Mouse (Mus musculus): ENCODE measurements around the gene Zfp292. TPM values are rescaled to one million over a fixed set of nuclear protein-coding genes. Genes with fewer than 3 reads are reported as not detected.

The Zfp292 gene
- polyA plus RNA-seq, 1 experiment from 2014 or later = 14.8 TPM

DNA sequence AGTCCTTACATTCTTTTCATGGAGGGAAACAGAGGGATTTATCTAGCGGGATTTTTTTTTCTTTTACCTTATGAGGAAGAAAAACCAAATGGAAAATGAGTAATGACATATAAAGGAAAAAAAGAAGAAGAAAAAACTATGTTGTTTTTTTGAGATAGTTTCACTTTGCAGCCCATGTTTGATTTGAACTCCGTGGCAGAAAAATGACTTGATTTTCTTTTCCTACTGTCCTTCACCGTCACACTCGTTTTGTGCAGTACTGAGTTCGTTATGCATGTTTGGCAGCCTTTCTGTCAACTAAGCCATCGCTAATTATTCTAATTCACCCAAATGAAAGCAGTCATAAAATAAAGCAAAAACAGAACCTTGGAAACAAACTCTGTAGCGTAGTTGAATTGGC is 4.5 kb upstream of the Zfp292 start:
- WGBS = 18% methylated on average over 7 of the region's 7 CpGs
- peak overlapping the region; percentile 92 for H3K9ac ChIP-seq (ENCODE audit: low read length)
- peak overlapping the region; percentile 76 for H3K4me3 ChIP-seq (replicated peaks; ENCODE audit: low read length)
- H3K4me1 ChIP-seq (ENCODE audit: control insufficient read depth, insufficient read depth, low read length) = peaks cover 11% of the 10 kb centered on the region
- peaks cover 13% of the 10 kb centered on the region; the same call in 1 of the 2 replicates for H3K27me3 ChIP-seq (ENCODE audit: control insufficient read depth, insufficient read depth, low read length)
- no peaks in the 10 kb centered on the region for H3K9me3 ChIP-seq (replicated peaks; ENCODE audit: control insufficient read depth, low read length)
- no peak for ATAC-seq (ENCODE audit: insufficient read depth, low FRiP score)
- H3K36me3 ChIP-seq (ENCODE audit: control insufficient read depth, insufficient read depth, low read length) = no peaks in the 10 kb centered on the region
- H3K27ac ChIP-seq (ENCODE audit: low read length) = peak overlapping the region; percentile 97
- H3K4me2 ChIP-seq (ENCODE audit: low read depth, low read length) = peak overlapping the region; percentile 81

DNA sequence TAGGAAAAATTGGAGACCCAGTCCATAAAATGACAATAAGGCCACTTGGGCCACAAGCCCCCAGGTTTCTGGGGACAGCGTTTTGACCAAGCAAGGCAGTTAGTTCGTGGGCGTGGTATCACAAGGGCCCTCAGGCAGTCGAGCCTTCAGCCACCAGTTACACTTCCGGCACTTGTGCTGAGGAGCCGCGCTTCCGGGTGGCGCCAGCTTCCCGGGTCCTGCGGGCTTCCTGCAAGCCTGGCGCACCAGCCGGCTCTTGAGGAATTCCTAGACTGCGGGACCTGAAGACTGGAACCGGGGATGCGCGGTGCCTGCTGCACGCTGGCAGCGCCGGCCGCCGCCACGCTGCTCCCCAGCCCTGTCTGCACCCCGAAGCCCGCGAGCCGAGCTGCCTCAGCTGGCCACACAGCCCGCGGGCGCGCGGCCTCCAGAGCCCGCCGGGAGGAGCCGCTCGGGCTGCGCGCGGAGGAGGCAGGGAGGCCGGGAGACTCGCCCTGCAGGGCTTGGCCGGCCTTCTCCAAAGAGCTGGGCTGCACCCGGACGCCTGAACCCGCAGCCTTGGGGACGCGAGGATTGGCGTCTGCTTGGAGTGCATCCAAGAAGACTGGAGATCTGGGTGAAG is 3.8 kb upstream of the Zfp292 start:
- H3K9me3 ChIP-seq (replicated peaks; ENCODE audit: control insufficient read depth, low read length) = no peaks in the 10 kb centered on the region
- H3K36me3 ChIP-seq (ENCODE audit: control insufficient read depth, insufficient read depth, low read length) = no peaks in the 10 kb centered on the region
- peaks cover 13% of the 10 kb centered on the region; the same call in 1 of the 2 replicates for H3K27me3 ChIP-seq (ENCODE audit: control insufficient read depth, insufficient read depth, low read length)
- H3K27ac ChIP-seq (ENCODE audit: low read length) = peak overlapping the region; percentile 97
- H3K4me1 ChIP-seq (ENCODE audit: control insufficient read depth, insufficient read depth, low read length) = peaks cover 11% of the 10 kb centered on the region
- peak overlapping the region; percentile 92 for H3K9ac ChIP-seq (ENCODE audit: low read length)
- H3K4me2 ChIP-seq (ENCODE audit: low read depth, low read length) = peak overlapping the region; percentile 81
- H3K4me3 ChIP-seq (replicated peaks; ENCODE audit: low read length) = peak overlapping the region; percentile 76
- WGBS = under 1% methylated on average over 48 of the region's 48 CpGs
- peak; percentile 81 for ATAC-seq (ENCODE audit: insufficient read depth, low FRiP score)

DNA sequence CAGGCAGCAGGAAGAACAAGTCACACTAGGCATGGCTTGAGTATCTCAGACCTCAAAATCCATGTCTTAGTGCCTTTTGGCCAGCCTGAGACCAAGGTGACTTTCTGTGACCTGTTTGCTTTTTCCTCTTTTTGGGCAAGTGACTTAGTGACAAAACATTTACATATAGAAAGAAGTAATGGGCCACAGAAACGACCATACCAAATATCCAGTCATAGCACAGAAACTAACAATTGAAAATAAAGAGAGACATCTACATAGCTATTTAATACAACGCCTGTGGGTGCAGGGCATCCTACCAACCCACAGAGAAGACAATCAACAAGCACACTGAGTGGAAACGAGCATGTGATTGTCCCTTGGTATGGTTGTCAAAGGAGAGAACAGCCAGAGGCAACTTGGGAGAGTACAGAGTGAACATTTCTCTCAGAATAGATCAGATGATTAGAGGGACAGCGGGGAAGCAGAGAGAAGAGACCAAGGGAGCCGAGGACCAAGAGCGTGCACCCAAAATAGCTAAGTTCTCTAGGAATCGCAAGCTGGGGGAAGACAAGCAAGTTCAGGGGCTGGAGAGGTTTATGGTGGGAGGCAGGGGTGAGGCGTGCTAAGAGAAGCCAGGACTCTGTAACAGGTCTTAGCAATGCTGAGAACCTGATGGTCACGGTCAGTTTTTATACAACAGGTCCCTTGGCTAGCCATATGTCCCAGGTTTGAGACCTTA is 3.0 kb upstream of the Zfp292 start:
- Histone ChIP-seq H3K9me3 (replicated peaks; ENCODE audit: control insufficient read depth, low read length) (no peaks in the 10 kb centered on the region), H3K4me2 (ENCODE audit: low read depth, low read length) (peak overlapping the region; percentile 81), H3K4me1 (ENCODE audit: control insufficient read depth, insufficient read depth, low read length) (peaks cover 15% of the 10 kb centered on the region), H3K9ac (ENCODE audit: low read length) (peak overlapping the region; percentile 92; the same call in 1 of the 2 replicates), H3K27ac (ENCODE audit: low read length) (peak overlapping the region; percentile 97; the same call in 1 of the 2 replicates), H3K4me3 (replicated peaks; ENCODE audit: low read length) (peak overlapping the region; percentile 76), H3K36me3 (ENCODE audit: control insufficient read depth, insufficient read depth, low read length) (no peaks in the 10 kb centered on the region), H3K27me3 (ENCODE audit: control insufficient read depth, insufficient read depth, low read length) (peaks cover 7% of the 10 kb centered on the region; the same call in 1 of the 2 replicates)
- no peak for ATAC-seq (ENCODE audit: insufficient read depth, low FRiP score)
- WGBS = 60% methylated on average over 9 of the region's 9 CpGs

DNA sequence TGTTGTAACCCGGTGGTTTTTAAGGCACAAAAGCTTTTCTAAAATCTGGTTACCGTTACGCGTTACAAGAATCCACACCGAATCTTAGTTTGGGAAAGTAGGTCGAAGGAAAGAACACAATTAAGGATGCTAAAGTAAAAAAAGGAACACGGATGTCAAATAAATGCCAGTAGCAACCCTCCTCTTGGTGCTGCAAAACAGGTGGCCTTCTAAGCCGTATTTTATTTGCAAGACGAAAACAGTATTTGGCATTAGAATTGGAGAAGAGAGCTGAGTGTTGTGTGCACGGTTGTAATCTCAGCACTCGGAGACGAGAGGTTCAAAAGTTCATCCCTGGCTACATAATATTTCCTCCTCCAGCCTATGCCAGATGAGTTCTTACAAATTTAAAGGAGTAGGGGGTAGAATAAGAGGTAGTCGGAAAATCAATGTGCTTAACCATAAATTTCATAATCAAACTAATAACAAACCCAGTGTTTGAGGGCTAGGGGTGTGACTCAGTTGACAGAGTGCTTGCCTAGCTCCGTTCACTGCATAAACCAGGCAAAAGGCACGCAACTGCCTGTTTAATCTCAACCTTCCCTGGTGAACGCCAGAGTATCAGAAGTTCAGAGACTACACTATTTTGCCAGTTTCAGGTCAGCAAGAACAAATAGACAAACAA is 738 bp upstream of the Zfp292 start:
- 13% methylated on average over 16 of the region's 16 CpGs for WGBS
- ATAC-seq (ENCODE audit: insufficient read depth, low FRiP score) = no peak
- Histone ChIP-seq H3K36me3 (ENCODE audit: control insufficient read depth, insufficient read depth, low read length) (no peaks in the 10 kb centered on the region), H3K9ac (ENCODE audit: low read length) (peak overlapping the region; percentile 92), H3K4me2 (ENCODE audit: low read depth, low read length) (peak overlapping the region; percentile 76), H3K4me1 (ENCODE audit: control insufficient read depth, insufficient read depth, low read length) (peaks cover 15% of the 10 kb centered on the region), H3K27ac (ENCODE audit: low read length) (peak overlapping the region; percentile 95), H3K27me3 (ENCODE audit: control insufficient read depth, insufficient read depth, low read length) (no peaks in the 10 kb centered on the region), H3K4me3 (replicated peaks; ENCODE audit: low read length) (peak overlapping the region; percentile 67), H3K9me3 (replicated peaks; ENCODE audit: control insufficient read depth, low read length) (no peaks in the 10 kb centered on the region)

DNA sequence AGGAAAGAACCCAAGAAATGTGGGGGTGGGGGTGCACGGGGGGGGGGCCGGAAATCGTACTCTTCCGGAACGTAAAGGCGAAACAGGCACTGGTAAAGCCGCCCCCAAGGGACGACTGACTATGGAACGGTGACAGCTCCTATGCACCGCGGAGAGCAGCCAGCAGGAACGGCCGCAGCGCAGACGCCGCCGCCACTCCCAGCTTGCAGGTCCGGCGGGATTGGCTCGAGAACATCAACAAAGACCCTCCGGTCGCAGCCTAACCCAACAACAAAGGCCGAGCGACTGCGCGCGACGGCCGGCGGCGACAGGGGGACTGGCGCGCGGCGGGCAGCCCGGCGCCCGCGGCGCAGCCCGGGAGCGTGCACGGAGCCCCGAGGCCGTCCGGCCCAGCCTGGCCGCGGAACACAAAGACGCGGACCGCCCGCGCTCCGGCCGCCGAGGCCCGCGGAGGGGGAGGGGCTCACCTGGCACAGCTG is 430 bp downstream of the Zfp292 start:
- WGBS = under 1% methylated on average over 57 of the region's 58 CpGs
- H3K36me3 ChIP-seq (ENCODE audit: control insufficient read depth, insufficient read depth, low read length) = no peaks in the 10 kb centered on the region
- no peaks in the 10 kb centered on the region for H3K27me3 ChIP-seq (ENCODE audit: control insufficient read depth, insufficient read depth, low read length)
- H3K4me3 ChIP-seq (replicated peaks; ENCODE audit: low read length) = peak overlapping the region; percentile 67
- H3K9me3 ChIP-seq (replicated peaks; ENCODE audit: control insufficient read depth, low read length) = no peaks in the 10 kb centered on the region
- peak overlapping the region; percentile 92 for H3K9ac ChIP-seq (ENCODE audit: low read length)
- peak overlapping the region; percentile 76 for H3K4me2 ChIP-seq (ENCODE audit: low read depth, low read length)
- ATAC-seq (ENCODE audit: insufficient read depth, low FRiP score) = peak; percentile 52
- peaks cover 15% of the 10 kb centered on the region for H3K4me1 ChIP-seq (ENCODE audit: control insufficient read depth, insufficient read depth, low read length)
- peak overlapping the region; percentile 95 for H3K27ac ChIP-seq (ENCODE audit: low read length)

GRCm38 (mm10) chr4:34881851-34882250 is 909 bp downstream of the Zfp292 start:
- peak overlapping the region; percentile 92 for H3K9ac ChIP-seq (ENCODE audit: low read length)

GRCm38 (mm10) chr4:34880921-34881650 is 1.7 kb downstream of the Zfp292 start:
- WGBS = 82% methylated on average over 10 of the region's 10 CpGs

More at GRCm38 (mm10) chr4:34881851-34882250, 909 bp downstream of the Zfp292 start:
- H3K4me3 ChIP-seq (replicated peaks; ENCODE audit: low read length) = peak overlapping the region; percentile 67
- H3K4me1 ChIP-seq (ENCODE audit: control insufficient read depth, insufficient read depth, low read length) = peaks cover 15% of the 10 kb centered on the region
- no peaks in the 10 kb centered on the region for H3K9me3 ChIP-seq (replicated peaks; ENCODE audit: control insufficient read depth, low read length)
- 6% methylated on average over 4 of the region's 4 CpGs for WGBS
- peak overlapping the region; percentile 95 for H3K27ac ChIP-seq (ENCODE audit: low read length)
- no peak for ATAC-seq (ENCODE audit: insufficient read depth, low FRiP score)
- no peaks in the 10 kb centered on the region for H3K27me3 ChIP-seq (ENCODE audit: control insufficient read depth, insufficient read depth, low read length)
- no peaks in the 10 kb centered on the region for H3K36me3 ChIP-seq (ENCODE audit: control insufficient read depth, insufficient read depth, low read length)
- peak overlapping the region; percentile 76 for H3K4me2 ChIP-seq (ENCODE audit: low read depth, low read length)

GRCm38 (mm10) chr4:34874234-34874633 is 8.5 kb downstream of the Zfp292 start:
- no peak overlapping the region for H3K4me3 ChIP-seq (replicated peaks; ENCODE audit: low read length)
- H3K9me3 ChIP-seq (replicated peaks; ENCODE audit: control insufficient read depth, low read length) = no peaks in the 10 kb centered on the region
- H3K27ac ChIP-seq (ENCODE audit: low read length) = no peak overlapping the region
- no peak overlapping the region for H3K4me2 ChIP-seq (ENCODE audit: low read depth, low read length)
- H3K36me3 ChIP-seq (ENCODE audit: control insufficient read depth, insufficient read depth, low read length) = no peaks in the 10 kb centered on the region
- ATAC-seq (ENCODE audit: insufficient read depth, low FRiP score) = no peak
- H3K9ac ChIP-seq (ENCODE audit: low read length) = no peak overlapping the region
- H3K4me1 ChIP-seq (ENCODE audit: control insufficient read depth, insufficient read depth, low read length) = peaks cover 10% of the 10 kb centered on the region; the same call in 1 of the 2 replicates
- H3K27me3 ChIP-seq (ENCODE audit: control insufficient read depth, insufficient read depth, low read length) = no peaks in the 10 kb centered on the region
- WGBS = 57% methylated on average over 1 of the region's 1 CpGs

More at GRCm38 (mm10) chr4:34880921-34881650, 1.7 kb downstream of the Zfp292 start:
- ATAC-seq (ENCODE audit: insufficient read depth, low FRiP score) = no peak
- Histone ChIP-seq H3K9me3 (replicated peaks; ENCODE audit: control insufficient read depth, low read length) (no peaks in the 10 kb centered on the region), H3K4me1 (ENCODE audit: control insufficient read depth, insufficient read depth, low read length) (peaks cover 14% of the 10 kb centered on the region), H3K36me3 (ENCODE audit: control insufficient read depth, insufficient read depth, low read length) (no peaks in the 10 kb centered on the region), H3K4me2 (ENCODE audit: low read depth, low read length) (peak overlapping the region; percentile 76), H3K9ac (ENCODE audit: low read length) (no peak overlapping the region), H3K27ac (ENCODE audit: low read length) (no peak overlapping the region), H3K4me3 (replicated peaks; ENCODE audit: low read length) (peak overlapping the region; percentile 67), H3K27me3 (ENCODE audit: control insufficient read depth, insufficient read depth, low read length) (no peaks in the 10 kb centered on the region)

All from stomach, embryonic 16.5 days (tissue).